17 mouse cellular contexts compared by ENCODE assay signal in the genomic region with DNA sequence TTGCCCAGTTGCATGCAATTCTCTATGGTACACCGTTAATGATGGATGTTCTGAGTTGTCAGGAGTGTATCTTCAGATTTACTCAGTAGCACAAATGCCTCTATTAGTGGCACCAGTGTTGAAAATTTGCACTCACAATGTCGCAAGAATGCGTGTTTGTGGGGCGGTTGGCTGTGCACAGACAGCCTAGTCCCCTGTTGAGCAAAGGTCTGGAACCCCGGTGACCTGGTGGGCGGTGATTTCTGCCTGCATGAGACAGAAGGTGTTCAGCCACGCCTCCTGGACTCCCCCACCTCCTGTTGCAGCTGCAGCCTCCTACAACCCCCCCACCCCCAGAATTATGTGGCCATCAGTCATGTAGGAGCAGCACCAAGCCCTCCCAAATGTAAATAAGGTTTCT.
"Had no signal": no experiment of that assay in that cellular context is flagged by ENCODE, and none has a peak within 500 bp of the region (broad histone marks: within the 10 kb centered on the region; RNA-seq: fewer than 3 reads in every experiment).

No protein-coding gene starts in this region.

- DNase-seq: lung, adult 2 months; lung, postnatal 14 days; lung, postnatal 36 days; right cerebral cortex, postnatal 14 days; thymus, adult 2 months; thymus, postnatal 25 days; thymus, postnatal 4 days had no signal

- H3K4me1 ChIP-seq: lung, embryonic 15.5 days; megakaryocyte, embryonic 14.5 days; midbrain, embryonic 13.5 days; midbrain, embryonic 15.5 days; neural tube, embryonic 12.5 days; stomach, embryonic 15.5 days had no signal

- ATAC-seq: lung, postnatal 0 days; midbrain, embryonic 15.5 days had no signal

- H3K4me3 ChIP-seq: lung, embryonic 15.5 days; megakaryocyte, embryonic 14.5 days; midbrain, embryonic 13.5 days; midbrain, embryonic 15.5 days; neural tube, embryonic 12.5 days; stomach, embryonic 15.5 days had no signal

- H3K9me3 ChIP-seq: lung, embryonic 15.5 days; midbrain, embryonic 13.5 days; midbrain, embryonic 15.5 days; stomach, embryonic 15.5 days had no signal

- H3K36me3 ChIP-seq: lung, embryonic 15.5 days; midbrain, embryonic 13.5 days; midbrain, embryonic 15.5 days; neural tube, embryonic 12.5 days; stomach, embryonic 15.5 days had no signal

- H3K4me2 ChIP-seq: lung, embryonic 15.5 days; midbrain, embryonic 11.5 days; midbrain, embryonic 13.5 days; midbrain, embryonic 15.5 days; neural tube, embryonic 12.5 days; stomach, embryonic 15.5 days had no signal

- H3K27ac ChIP-seq: lung, embryonic 15.5 days; macrophage; midbrain, embryonic 13.5 days; midbrain, embryonic 15.5 days; neural tube, embryonic 12.5 days; stomach, embryonic 15.5 days; stomach, postnatal 0 days had no signal

- H3K9ac ChIP-seq: lung, embryonic 15.5 days; midbrain, embryonic 13.5 days; midbrain, embryonic 15.5 days; neural tube, embryonic 12.5 days; stomach, embryonic 15.5 days had no signal

- H3K27me3 ChIP-seq: lung, embryonic 15.5 days; megakaryocyte, embryonic 14.5 days; midbrain, embryonic 13.5 days; midbrain, embryonic 15.5 days; neural tube, embryonic 12.5 days; stomach, embryonic 15.5 days had no signal
